Mouse (Mus musculus) MEL (cell line): ENCODE measurements around the gene Dlg5. TPM values are rescaled to one million over a fixed set of nuclear protein-coding genes. Genes with fewer than 3 reads are reported as not detected.

Experiments
- DNase-seq: peaks from one replicate; pipeline ENCODE4 v3.0.0; 2011; ENCODE audit warnings: low read depth, low spot score
- H3K27ac ChIP-seq: 2 replicates; pipeline ENCODE4 v1.5.1; 2012; ENCODE audit warnings: low read depth, mild to moderate bottlenecking, control low read depth, low read length, moderate library complexity; ENCODE audit not compliant: control insufficient read depth
- H3K27me3 ChIP-seq, 2 experiments: fragments of 150-350 bp in 1 of 2; sonication (generic) in 1 of 2; 2 replicates each; pipeline ENCODE4 v1.6.1; 2012; ENCODE audit warnings: low read length in 2 of 2, mild to moderate bottlenecking in 2 of 2, improper control_type of control experiment in 1 of 2, moderate library complexity in 1 of 2; ENCODE audit not compliant: insufficient read depth in 2 of 2, control insufficient read depth in 1 of 2
- H3K36me3 ChIP-seq, 2 experiments: 2 replicates each; pipeline ENCODE4 v1.6.1; 2012 to 2014; ENCODE audit warnings: low read length in 2 of 2, improper control_type of control experiment in 1 of 2, inconsistent platforms in 1 of 2, mild to moderate bottlenecking in 1 of 2; ENCODE audit not compliant: insufficient read depth in 2 of 2, control insufficient read depth in 1 of 2
- H3K4me1 ChIP-seq, 2 experiments: fragments of 150-350 bp in 1 of 2; sonication (generic) in 1 of 2; 2 replicates each; pipeline ENCODE4 v1.6.1; 2012; ENCODE audit warnings: low read length in 2 of 2, improper control_type of control experiment in 1 of 2, mild to moderate bottlenecking in 1 of 2; ENCODE audit not compliant: insufficient read depth in 2 of 2, control insufficient read depth in 1 of 2
- H3K4me3 ChIP-seq, 2 experiments: fragments of 150-350 bp in 1 of 2; sonication (generic) in 1 of 2; 2 replicates each; pipeline ENCODE4 v1.5.1; 2012; ENCODE audit warnings: low read depth in 2 of 2, low read length in 2 of 2, mild to moderate bottlenecking in 2 of 2, moderate library complexity in 2 of 2, control low read depth in 1 of 2, improper control_type of control experiment in 1 of 2; ENCODE audit not compliant: control insufficient read depth in 1 of 2, insufficient read depth in 1 of 2
- H3K79me2 ChIP-seq: 2 replicates; pipeline ENCODE4 v1.6.1; 2012; ENCODE audit warnings: mild to moderate bottlenecking, low read length, moderate library complexity; ENCODE audit not compliant: control insufficient read depth, poor library complexity, insufficient read depth
- H3K9ac ChIP-seq: 2 replicates; pipeline ENCODE4 v1.6.1; 2012; ENCODE audit warnings: low read depth, mild to moderate bottlenecking, control low read depth, low read length, moderate library complexity; ENCODE audit not compliant: control insufficient read depth, poor library complexity, severe bottlenecking
- H3K9me3 ChIP-seq: fragments of 150-350 bp; sonication (generic); replicated peaks from 2 replicates; pipeline ENCODE4 v1.6.1; 2012; ENCODE audit warnings: mild to moderate bottlenecking, low read length, improper control_type of control experiment, moderate library complexity; ENCODE audit not compliant: insufficient read depth
- BHLHE40 ChIP-seq: IDR thresholded peaks from 2 replicates; pipeline ENCODE4 v1.6.1; 2012; ENCODE audit warnings: low read depth, mild to moderate bottlenecking, inconsistent platforms, low read length, improper control_type of control experiment, borderline replicate concordance
- CHD2 ChIP-seq: IDR thresholded peaks from 2 replicates; pipeline ENCODE4 v1.6.1; 2011; ENCODE audit warnings: low read length, improper control_type of control experiment
- E2F4 ChIP-seq: IDR thresholded peaks from 2 replicates; pipeline ENCODE4 v1.6.1; 2011; ENCODE audit warnings: low read depth, low read length, improper control_type of control experiment, borderline replicate concordance
- ELF1 ChIP-seq: IDR thresholded peaks from 2 replicates; pipeline ENCODE4 v1.6.1; 2014; ENCODE audit warnings: low read depth, mild to moderate bottlenecking, inconsistent platforms, low read length, improper control_type of control experiment, moderate library complexity
- EP300 ChIP-seq, 2 experiments: IDR thresholded peaks; 2 replicates each; pipeline ENCODE4 v1.6.1; 2011; ENCODE audit warnings: improper control_type of control experiment in 2 of 2, low read length in 2 of 2, low read depth in 1 of 2, mild to moderate bottlenecking in 1 of 2
- ETS1 ChIP-seq: IDR thresholded peaks from 2 replicates; pipeline ENCODE4 v1.6.1; 2012; ENCODE audit warnings: low read depth, mild to moderate bottlenecking, inconsistent platforms, low read length, improper control_type of control experiment, moderate library complexity
- GABPA ChIP-seq: IDR thresholded peaks from 2 replicates; pipeline ENCODE4 v1.6.1; 2012; ENCODE audit warnings: low read depth, mild to moderate bottlenecking, inconsistent platforms, low read length, improper control_type of control experiment, moderate library complexity
- HCFC1 ChIP-seq: IDR thresholded peaks from 2 replicates; pipeline ENCODE4 v1.6.1; 2012; ENCODE audit warnings: low read depth, mild to moderate bottlenecking, inconsistent platforms, low read length, improper control_type of control experiment, moderate library complexity
- JUND ChIP-seq: IDR thresholded peaks from 2 replicates; pipeline ENCODE4 v1.6.1; 2011; ENCODE audit warnings: low read depth, mild to moderate bottlenecking, improper control_type of control experiment, low read length
- KAT2A ChIP-seq: conservative IDR thresholded peaks from 2 replicates; pipeline ENCODE4 v1.6.1; 2012; ENCODE audit warnings: low read depth, low read length, improper control_type of control experiment, inconsistent platforms
- MAFK ChIP-seq: IDR thresholded peaks from 2 replicates; pipeline ENCODE4 v1.6.1; 2011; ENCODE audit warnings: low read depth, mild to moderate bottlenecking, low read length, improper control_type of control experiment, borderline replicate concordance
- MAX ChIP-seq: IDR thresholded peaks from 2 replicates; pipeline ENCODE4 v1.6.1; 2011; ENCODE audit warnings: low read length, improper control_type of control experiment
- MXI1 ChIP-seq: IDR thresholded peaks from 2 replicates; pipeline ENCODE4 v1.6.1; 2011; ENCODE audit warnings: mild to moderate bottlenecking, low read depth, low read length, improper control_type of control experiment
- MYB ChIP-seq: IDR thresholded peaks from 2 replicates; pipeline ENCODE4 v1.6.1; 2011; ENCODE audit warnings: mild to moderate bottlenecking, low read depth, low read length, improper control_type of control experiment
- MYC ChIP-seq: IDR thresholded peaks from 2 replicates; pipeline ENCODE4 v1.6.1; 2011; ENCODE audit warnings: low read depth, mild to moderate bottlenecking, low read length, improper control_type of control experiment, moderate library complexity
- NELFE ChIP-seq: IDR thresholded peaks from 2 replicates; pipeline ENCODE4 v1.6.1; 2011; ENCODE audit warnings: low read depth, low read length, improper control_type of control experiment
- NRF1 ChIP-seq: IDR thresholded peaks from 2 replicates; pipeline ENCODE4 v1.6.1; 2014; ENCODE audit warnings: low read depth, mild to moderate bottlenecking, inconsistent platforms, low read length, improper control_type of control experiment, moderate library complexity; ENCODE audit not compliant: poor library complexity, insufficient read depth, severe bottlenecking
- POLR2A ChIP-seq, 2 experiments: IDR thresholded peaks; 2 replicates each; pipeline ENCODE4 v1.6.1; 2011 to 2012; ENCODE audit warnings: low read length in 2 of 2, mild to moderate bottlenecking in 2 of 2, control low read depth in 1 of 2, improper control_type of control experiment in 1 of 2, low read depth in 1 of 2, moderate library complexity in 1 of 2; ENCODE audit not compliant: control insufficient read depth in 1 of 2, insufficient read depth in 1 of 2, poor library complexity in 1 of 2
- POLR2AphosphoS2 ChIP-seq: IDR thresholded peaks from 2 replicates; pipeline ENCODE4 v1.6.1; 2011; ENCODE audit warnings: low read length, improper control_type of control experiment
- RAD21 ChIP-seq: IDR thresholded peaks from 2 replicates; pipeline ENCODE4 v1.6.1; 2011; ENCODE audit warnings: mild to moderate bottlenecking, low read depth, low read length, improper control_type of control experiment
- SMC3 ChIP-seq: IDR thresholded peaks from 2 replicates; pipeline ENCODE4 v1.6.1; 2011; ENCODE audit warnings: low read depth, low read length, improper control_type of control experiment
- TBP ChIP-seq: IDR thresholded peaks from 2 replicates; pipeline ENCODE4 v1.8.0; 2011; ENCODE audit warnings: low read depth, low read length, improper control_type of control experiment
- UBTF ChIP-seq: IDR thresholded peaks from 2 replicates; pipeline ENCODE4 v1.6.1; 2012; ENCODE audit warnings: low read depth, mild to moderate bottlenecking, inconsistent platforms, low read length, improper control_type of control experiment, moderate library complexity, borderline replicate concordance; ENCODE audit not compliant: insufficient read depth
- USF1 ChIP-seq: IDR thresholded peaks from 2 replicates; pipeline ENCODE4 v1.6.1; 2014; ENCODE audit warnings: low read depth, mild to moderate bottlenecking, inconsistent platforms, low read length, improper control_type of control experiment, moderate library complexity
- USF2 ChIP-seq, 2 experiments: IDR thresholded peaks; 2 replicates each; pipeline ENCODE4 v1.6.1; 2011 to 2012; ENCODE audit warnings: improper control_type of control experiment in 2 of 2, low read length in 2 of 2, borderline replicate concordance in 1 of 2, inconsistent platforms in 1 of 2, low read depth in 1 of 2, mild to moderate bottlenecking in 1 of 2; ENCODE audit not compliant: insufficient read depth in 1 of 2
- ZC3H11A ChIP-seq: IDR thresholded peaks from 2 replicates; pipeline ENCODE4 v1.6.1; 2012; ENCODE audit warnings: low read depth, mild to moderate bottlenecking, inconsistent platforms, low read length, improper control_type of control experiment
- ZMIZ1 ChIP-seq: IDR thresholded peaks from 2 replicates; pipeline ENCODE4 v1.6.1; 2012; ENCODE audit warnings: low read depth, mild to moderate bottlenecking, inconsistent platforms, low read length, improper control_type of control experiment, moderate library complexity
- ZNF384 ChIP-seq: IDR thresholded peaks from 2 replicates; pipeline ENCODE4 v1.6.1; 2012; ENCODE audit warnings: low read depth, mild to moderate bottlenecking, inconsistent platforms, low read length, improper control_type of control experiment
- polyA plus RNA-seq, 2 experiments: library from polyadenylated mRNA; stranded (reverse) in 1 of 2; unstranded in 1 of 2; fragments of >175 nt in 1 of 2; fragments of >200 nt in 1 of 2; gene quantifications; 2 replicates each; pipeline versions ENCODE4 v1.2.1 to v1.2.4; 2012; ENCODE audit warnings: low replicate concordance in 2 of 2, low read depth in 1 of 2; ENCODE audit not compliant: insufficient read length in 2 of 2, insufficient read depth in 1 of 2, missing spikeins in 1 of 2
- total RNA-seq: library from RNA; depleted of rRNA; stranded (reverse); fragments of 300-350 nt; gene quantifications from 2 replicates; pipeline ENCODE4 v1.2.3, GENCODE M21; 2012

Dlg5 gene
- total and polyA plus RNA-seq, 3 experiments = not detected

- H3K4me1 ChIP-seq = no peaks in the 10 kb centered on the region
Measured at GRCm38 (mm10) chr14:24213336-24213735, 32.4 kb downstream of the Dlg5 start.

GRCm38 (mm10) chr14:24212861-24213260, 32.9 kb downstream of the Dlg5 start:
- no peaks in the 10 kb centered on the region for H3K36me3 ChIP-seq
- no peak overlapping the region for H3K4me3 ChIP-seq
- no peak overlapping the region for H3K27ac ChIP-seq
- H3K9ac ChIP-seq = no peak overlapping the region
- H3K79me2 ChIP-seq = no peaks in the 10 kb centered on the region
- H3K9me3 ChIP-seq = no peaks in the 10 kb centered on the region
- DNase-seq = no peak
- TF ChIP-seq E2F4 (no peak), SMC3 (no peak), NRF1 (no peak), POLR2A (IDR thresholded peaks at IDR 0.05; ENCODE audit: control insufficient read depth in 1 of 2, insufficient read depth in 1 of 2, low read depth in 1 of 2, low read length in 2 of 2, poor library complexity in 1 of 2) (no peak), POLR2AphosphoS2 (no peak), ZC3H11A (no peak), ELF1 (no peak), GABPA (no peak), CHD2 (no peak), USF1 (no peak), MYB (no peak), MXI1 (no peak), NELFE (no peak), TBP (no peak), ZNF384 (no peak), UBTF (no peak), MYC (no peak), MAFK (no peak), BHLHE40 (no peak), HCFC1 (no peak)
- H3K27me3 ChIP-seq = no peaks in the 10 kb centered on the region
- H3K4me1 ChIP-seq = no peaks in the 10 kb centered on the region

More at GRCm38 (mm10) chr14:24213336-24213735, 32.4 kb downstream of the Dlg5 start:
- no peak for DNase-seq
- Histone ChIP-seq H3K27me3 (no peaks in the 10 kb centered on the region), H3K9me3 (no peaks in the 10 kb centered on the region), H3K9ac (no peak overlapping the region), H3K79me2 (no peaks in the 10 kb centered on the region), H3K36me3 (no peaks in the 10 kb centered on the region), H3K4me3 (no peak overlapping the region), H3K27ac (no peak overlapping the region)
- TF ChIP-seq KAT2A = no peak
- TF ChIP-seq NRF1 = no peak
- no peak for TF ChIP-seq ZMIZ1
- TF ChIP-seq UBTF = no peak
- TF ChIP-seq MAX = no peak
- no peak for TF ChIP-seq MYC
- no peak for TF ChIP-seq USF2 (IDR thresholded peaks at IDR 0.05; ENCODE audit: borderline replicate concordance in 1 of 2, insufficient read depth in 1 of 2, low read depth in 1 of 2, low read length in 2 of 2)
- no peak for TF ChIP-seq USF1
- no peak for TF ChIP-seq EP300 (IDR thresholded peaks at IDR 0.05; ENCODE audit: low read depth in 1 of 2, low read length in 2 of 2)
- TF ChIP-seq ELF1 = no peak
- TF ChIP-seq RAD21 = no peak
- no peak for TF ChIP-seq JUND
- no peak for TF ChIP-seq ZC3H11A
- no peak for TF ChIP-seq ETS1
- TF ChIP-seq E2F4 = no peak
